Comparison of ENCODE assay signal across 24 mouse cellular contexts in genomic region chr14:11864840-11865239, GRCm38 (mm10).
DNase-seq lines count a peak whose midpoint lies in the region; ATAC-seq and TF ChIP-seq lines count a peak whose summit lies in the region.
"Had no signal": no experiment of that assay in that cellular context is flagged by ENCODE, and none has a peak within 500 bp of the region (broad histone marks: within the 10 kb centered on the region; RNA-seq: fewer than 3 reads in every experiment).

No protein-coding gene starts in this region.

- intact Hi-C loops in gastrocnemius, adult 2 months (cut with DNase I), result loop anchor here (5.0 to 10.0 kb wide), 2 partner anchors 270 to 313 kb away; partner anchors contain the start of gene Ptprg

- no peak overlapping the region for H3K4me3 ChIP-seq in gastrocnemius, adult 2 months
- H3K4me3 ChIP-seq in heart, embryonic 16.5 days (ENCODE audit: low read length), result no peak overlapping the region
- no peak overlapping the region for H3K4me3 ChIP-seq in heart, embryonic 12.5 days
- no peak overlapping the region for H3K4me3 ChIP-seq in embryonic facial prominence, embryonic 13.5 days
- H3K4me3 ChIP-seq: erythroblast, embryonic 14.5 days; forebrain, embryonic 12.5 days; forebrain, embryonic 15.5 days; heart, embryonic 10.5 days; hindbrain, embryonic 10.5 days; hindbrain, embryonic 13.5 days; intestine, embryonic 15.5 days had no signal

- no peaks in the 10 kb centered on the region for H3K9me3 ChIP-seq in heart, embryonic 16.5 days (replicated peaks; ENCODE audit: control insufficient read depth, low read length)
- H3K9me3 ChIP-seq in heart, embryonic 12.5 days (replicated peaks), result no peaks in the 10 kb centered on the region
- no peaks in the 10 kb centered on the region for H3K9me3 ChIP-seq in embryonic facial prominence, embryonic 13.5 days
- H3K9me3 ChIP-seq: forebrain, embryonic 12.5 days; forebrain, embryonic 15.5 days; heart, embryonic 10.5 days; hindbrain, embryonic 10.5 days; hindbrain, embryonic 13.5 days; intestine, embryonic 15.5 days had no signal

- no peak for DNase-seq in gastrocnemius, adult 2 months
- no peak for DNase-seq in gastrocnemius, postnatal 10 days
- peak; percentile 48 for DNase-seq in brain, adult 2 months (ENCODE audit: low read depth, low spot score)
- no peak for DNase-seq in urinary bladder, adult 18-20 months (ENCODE audit: low spot score in 2 of 2)
- DNase-seq: adrenal gland, adult 2 months; adrenal gland, postnatal 14 days; cerebellum, adult 11-12 months; cerebellum, adult 8-10 months; cerebellum, postnatal 10 days; gastrocnemius, postnatal 36 days; kidney, adult 18-20 months; kidney, adult 9 months had no signal

- no peaks in the 10 kb centered on the region for H3K36me3 ChIP-seq in heart, embryonic 16.5 days (ENCODE audit: control insufficient read depth, insufficient read depth)
- no peaks in the 10 kb centered on the region for H3K36me3 ChIP-seq in heart, embryonic 12.5 days
- H3K36me3 ChIP-seq in embryonic facial prominence, embryonic 13.5 days, result no peaks in the 10 kb centered on the region
- H3K36me3 ChIP-seq: forebrain, embryonic 12.5 days; forebrain, embryonic 15.5 days; heart, embryonic 10.5 days; hindbrain, embryonic 10.5 days; hindbrain, embryonic 13.5 days; intestine, embryonic 15.5 days had no signal

- no peak for ATAC-seq in heart, embryonic 16.5 days (replicated peaks; ENCODE audit: extremely low read depth, insufficient read depth, low FRiP score)
- ATAC-seq in heart, embryonic 12.5 days (ENCODE audit: insufficient number of reproducible peaks, low FRiP score), result no peak
- no peak for ATAC-seq in embryonic facial prominence, embryonic 13.5 days (ENCODE audit: insufficient number of reproducible peaks, insufficient read depth, low FRiP score, low TSS enrichment, low read depth)
- ATAC-seq: CD4-positive, CD25-positive, alpha-beta regulatory T cell, adult 4 months; forebrain, embryonic 15.5 days; hindbrain, embryonic 16.5 days had no signal

- peak overlapping the region; percentile 87 for H3K27ac ChIP-seq in gastrocnemius, adult 2 months
- peak overlapping the region; percentile 47; the same call in 1 of the 2 replicates for H3K27ac ChIP-seq in heart, embryonic 16.5 days (ENCODE audit: low read length)
- no peak overlapping the region for H3K27ac ChIP-seq in heart, embryonic 12.5 days (ENCODE audit: poor library complexity, severe bottlenecking)
- peak overlapping the region; percentile 55 for H3K27ac ChIP-seq in embryonic facial prominence, embryonic 13.5 days
- H3K27ac ChIP-seq: forebrain, embryonic 12.5 days; forebrain, embryonic 15.5 days; heart, embryonic 10.5 days; hindbrain, embryonic 10.5 days; hindbrain, embryonic 13.5 days; intestine, embryonic 15.5 days had no signal

- TF ChIP-seq CTCF in gastrocnemius, adult 2 months (IDR thresholded peaks at IDR 0.05), result no peak

- WGBS in heart, embryonic 16.5 days, result 51% methylated on average over 3 of the region's 3 CpGs
- WGBS in heart, embryonic 12.5 days, result 60% methylated on average over 3 of the region's 3 CpGs
- 7% methylated on average over 3 of the region's 3 CpGs for WGBS in embryonic facial prominence, embryonic 13.5 days

- no peak overlapping the region for H3K4me2 ChIP-seq in heart, embryonic 16.5 days (ENCODE audit: low read depth, low read length)
- no peak overlapping the region for H3K4me2 ChIP-seq in heart, embryonic 12.5 days
- H3K4me2 ChIP-seq in embryonic facial prominence, embryonic 13.5 days, result peak overlapping the region; percentile 27
- H3K4me2 ChIP-seq: forebrain, embryonic 12.5 days; forebrain, embryonic 15.5 days; hindbrain, embryonic 13.5 days; intestine, embryonic 15.5 days had no signal

- H3K4me1 ChIP-seq in heart, embryonic 16.5 days (ENCODE audit: control insufficient read depth, insufficient read depth, low read length), result peaks cover 44% of the 10 kb centered on the region
- H3K4me1 ChIP-seq in heart, embryonic 12.5 days (replicated peaks), result peaks cover 40% of the 10 kb centered on the region
- peaks cover 37% of the 10 kb centered on the region for H3K4me1 ChIP-seq in embryonic facial prominence, embryonic 13.5 days
- H3K4me1 ChIP-seq: forebrain, embryonic 15.5 days had no signal

- H3K27me3 ChIP-seq in heart, embryonic 16.5 days (ENCODE audit: control insufficient read depth, insufficient read depth, low read length), result no peaks in the 10 kb centered on the region
- H3K27me3 ChIP-seq in heart, embryonic 12.5 days (replicated peaks), result no peaks in the 10 kb centered on the region
- H3K27me3 ChIP-seq in embryonic facial prominence, embryonic 13.5 days, result no peaks in the 10 kb centered on the region
- H3K27me3 ChIP-seq: forebrain, embryonic 12.5 days; forebrain, embryonic 15.5 days; hindbrain, embryonic 13.5 days; intestine, embryonic 15.5 days had no signal

- no peak overlapping the region for H3K9ac ChIP-seq in heart, embryonic 16.5 days (ENCODE audit: low read length)
- H3K9ac ChIP-seq in heart, embryonic 12.5 days, result no peak overlapping the region
- no peak overlapping the region for H3K9ac ChIP-seq in embryonic facial prominence, embryonic 13.5 days
- H3K9ac ChIP-seq: forebrain, embryonic 12.5 days; forebrain, embryonic 15.5 days; hindbrain, embryonic 13.5 days; intestine, embryonic 15.5 days had no signal
